Mouse (Mus musculus): ENCODE data around the gene 1700067P10Rik. TPM values are rescaled to one million over a fixed set of nuclear protein-coding genes. Genes with fewer than 3 reads are reported as not detected.

Gene 1700067P10Rik
- not detected in 3 replicates for total RNA-seq (2017)

DNA sequence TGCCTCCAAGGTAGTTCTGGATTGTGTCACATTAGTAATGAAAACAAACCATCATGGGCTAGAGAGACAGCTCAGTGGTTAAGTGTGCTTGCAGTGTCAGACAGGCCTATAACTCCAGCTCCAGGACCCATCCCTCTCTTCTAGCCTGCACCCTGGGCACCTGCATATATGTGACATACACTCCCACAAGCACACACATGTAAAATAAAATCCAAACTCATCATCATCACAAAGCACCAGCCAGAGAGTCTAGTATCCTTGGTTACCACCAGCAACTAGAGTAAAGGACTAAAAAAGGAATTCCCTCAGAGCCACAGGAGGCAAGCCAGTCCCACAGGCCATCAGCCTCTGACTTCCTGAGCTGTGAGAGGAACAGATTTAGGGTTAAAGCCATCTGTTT lies at the start of gene 1700067P10Rik:
Gene 1700067P10Rik, plus strand, starts transcription at position 301 of the 400 bp plus-strand sequence.
- no peak for ATAC-seq (replicated peaks; ENCODE audit: insufficient number of reproducible peaks, low FRiP score, low TSS enrichment, poor library complexity, severe bottlenecking)

DNA sequence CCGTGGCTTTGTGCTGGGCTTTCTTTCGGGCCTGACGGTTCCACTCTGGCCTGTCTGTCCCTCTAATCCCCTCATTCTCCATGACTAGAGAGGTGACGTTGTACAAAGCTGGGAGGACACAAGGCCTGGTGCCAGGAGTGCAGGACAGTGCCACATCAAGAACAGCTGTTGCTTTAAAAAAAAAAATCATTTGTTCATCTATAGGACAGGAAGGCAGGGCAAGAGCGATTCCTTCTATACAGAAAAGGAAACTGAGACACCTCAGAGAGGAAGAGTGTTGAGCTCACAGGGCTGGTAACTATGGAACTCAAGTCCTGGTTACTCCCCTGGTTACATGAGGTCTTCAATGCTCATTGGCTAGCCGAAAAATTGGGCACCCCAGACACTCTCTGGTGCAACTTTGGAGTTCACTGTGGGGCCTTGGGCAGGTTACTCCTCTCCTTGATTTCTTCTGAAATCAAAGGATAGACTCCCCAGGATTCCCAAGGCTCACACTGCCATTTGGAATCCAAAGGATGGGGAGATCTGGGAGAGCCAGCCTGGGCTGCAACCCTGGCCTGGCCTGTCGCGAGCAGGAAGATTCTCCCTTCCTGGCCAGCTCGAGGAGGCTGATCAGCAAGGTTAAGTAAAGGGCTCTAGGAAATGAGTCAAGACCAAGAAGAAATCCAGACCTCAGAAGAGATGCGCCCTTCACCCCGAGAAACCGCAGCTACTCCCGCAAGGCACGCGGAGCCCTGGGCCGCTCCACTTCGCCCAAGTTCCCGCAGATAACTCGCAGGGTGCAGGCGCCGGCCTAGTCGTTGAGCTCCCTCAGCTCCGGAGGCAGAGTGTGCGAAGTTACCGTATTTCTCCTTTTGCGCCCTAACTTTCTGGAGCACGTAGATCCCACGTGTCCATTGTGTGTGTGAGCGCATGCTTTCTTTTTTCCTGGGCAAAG lies 47.5 kb upstream of the 1700067P10Rik start:
- ATAC-seq (replicated peaks; ENCODE audit: insufficient number of reproducible peaks, low FRiP score, low TSS enrichment, poor library complexity, severe bottlenecking), result peak; percentile 36; the same call in 1 of the 2 replicates

DNA sequence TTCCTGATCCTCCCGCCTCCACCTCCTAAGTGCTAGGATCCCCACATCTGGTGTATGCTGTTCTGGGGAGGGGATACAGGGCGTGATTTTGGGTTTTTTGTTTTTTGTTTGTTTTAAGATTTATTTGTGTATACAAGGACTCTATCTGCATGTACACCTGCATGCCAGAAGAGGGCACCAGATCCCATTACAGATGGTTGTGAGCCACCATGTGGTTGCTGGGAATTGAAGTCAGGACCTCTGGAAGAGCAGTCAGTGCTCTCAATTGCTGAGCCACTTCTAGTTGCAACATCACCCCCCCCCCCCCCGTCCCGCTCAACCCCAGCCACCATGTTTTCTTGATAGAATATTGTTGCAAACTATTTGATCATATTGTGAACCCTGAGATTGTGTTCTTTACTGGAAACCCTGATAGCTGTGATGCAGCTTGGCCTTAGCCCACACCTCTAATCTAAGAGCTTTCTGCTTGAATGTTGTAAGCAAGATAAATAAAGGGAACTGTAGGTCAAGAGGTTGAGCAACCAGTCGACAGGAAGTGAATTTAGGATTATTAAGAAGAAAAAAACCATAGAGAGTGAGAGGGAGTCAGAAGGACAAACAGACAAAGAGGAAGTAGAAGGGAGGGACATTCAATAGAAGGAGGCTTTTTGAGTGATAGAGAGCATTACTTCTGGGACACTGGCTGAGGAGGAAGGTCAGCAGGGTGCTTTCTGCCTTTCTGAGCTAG lies 45.8 kb upstream of the 1700067P10Rik start:
- peak; percentile 65 for ATAC-seq (replicated peaks; ENCODE audit: insufficient number of reproducible peaks, low FRiP score, low TSS enrichment, poor library complexity, severe bottlenecking)

DNA sequence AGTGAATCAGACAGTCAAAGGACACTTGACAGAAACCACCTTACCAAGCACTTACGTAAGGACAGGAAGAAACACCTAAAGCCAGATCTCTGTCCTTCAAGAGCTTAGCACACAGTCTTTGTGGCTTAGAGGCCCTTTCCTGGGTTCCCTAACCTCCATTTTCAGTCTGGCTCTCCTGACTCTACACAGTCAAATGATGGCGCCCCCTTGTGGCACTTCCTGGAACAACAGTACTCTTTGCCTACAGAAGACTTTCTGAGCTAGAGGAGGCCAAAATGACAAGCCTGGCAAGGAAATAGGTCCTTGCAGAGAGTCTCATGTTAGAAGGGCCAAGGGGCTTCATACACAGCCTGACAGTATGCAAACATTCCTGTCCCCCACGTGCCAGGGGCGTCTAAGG lies 43.5 kb upstream of the 1700067P10Rik start:
- peak; percentile 32; the same call in 1 of the 2 replicates for ATAC-seq (replicated peaks; ENCODE audit: insufficient number of reproducible peaks, low FRiP score, low TSS enrichment, poor library complexity, severe bottlenecking)

DNA sequence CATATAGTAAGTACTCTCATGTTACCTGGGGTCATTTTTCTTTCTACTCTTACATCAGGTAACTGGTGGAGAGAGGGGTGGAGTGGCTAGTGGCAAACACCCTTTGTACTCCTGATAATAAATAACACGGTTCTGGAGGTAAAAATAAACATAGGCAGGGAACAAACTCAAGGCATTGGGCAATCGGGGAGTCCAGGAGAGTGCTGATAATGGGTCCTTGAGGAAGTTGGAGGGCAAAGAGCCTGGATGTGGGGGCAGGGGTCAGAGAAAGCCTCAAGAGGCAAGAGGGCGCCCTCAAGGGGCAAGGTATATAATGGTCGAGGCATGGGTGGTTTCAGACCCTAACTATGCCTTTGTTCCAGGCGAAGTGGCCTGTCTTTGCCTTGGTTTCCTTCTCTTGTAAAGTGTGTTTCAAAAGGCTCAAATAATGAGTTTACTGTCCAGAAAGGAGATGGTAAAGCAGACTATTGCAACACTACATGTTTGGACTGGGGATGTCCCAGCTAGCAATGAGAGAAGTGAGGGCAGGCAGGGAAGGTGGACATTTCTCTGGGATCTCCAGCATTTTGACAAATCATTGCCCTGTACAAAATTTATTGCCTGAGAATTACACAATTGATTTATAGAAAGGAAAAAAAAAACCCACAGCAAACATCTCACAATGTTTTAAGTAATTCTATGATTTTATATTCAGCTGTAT lies 37.3 kb upstream of the 1700067P10Rik start:
- no peak for ATAC-seq (replicated peaks; ENCODE audit: insufficient number of reproducible peaks, low FRiP score, low TSS enrichment, poor library complexity, severe bottlenecking)

DNA sequence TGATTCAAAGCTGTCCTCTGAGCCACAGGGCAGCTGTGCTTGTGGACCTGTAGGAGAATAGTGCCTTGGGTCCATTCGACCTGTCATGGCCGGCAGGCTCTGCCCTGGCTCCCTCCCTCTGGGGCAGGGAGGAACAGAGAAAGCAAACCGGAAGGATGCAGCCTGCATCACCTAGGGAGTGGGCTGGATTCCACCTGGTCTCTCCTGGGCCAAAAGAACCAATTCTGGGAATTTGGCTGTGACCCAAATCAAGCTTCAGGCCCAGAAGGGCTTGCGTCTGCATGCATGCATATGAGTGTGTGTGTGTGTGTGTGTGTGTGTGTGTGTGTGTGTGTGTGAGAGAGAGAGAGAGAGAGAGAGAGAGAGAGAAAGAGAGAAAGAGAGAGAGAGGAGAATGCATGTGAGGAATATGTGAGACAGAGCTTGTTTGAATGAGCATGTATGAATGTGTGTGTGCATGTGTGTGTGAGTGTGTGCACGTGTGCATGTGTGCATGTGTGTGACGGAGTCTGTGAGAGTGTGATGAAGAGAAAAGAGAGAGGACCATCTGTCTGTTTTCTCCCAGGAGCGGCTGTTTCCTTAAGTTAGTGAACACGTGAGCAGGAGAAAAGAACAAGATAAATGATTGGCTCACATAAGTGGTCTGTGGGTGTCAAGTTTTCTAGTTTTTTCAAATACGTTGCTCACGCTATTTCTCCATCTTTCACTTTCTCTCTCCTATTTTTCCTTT lies 36.6 kb upstream of the 1700067P10Rik start:
- no peak for ATAC-seq (replicated peaks; ENCODE audit: insufficient number of reproducible peaks, low FRiP score, low TSS enrichment, poor library complexity, severe bottlenecking)

DNA sequence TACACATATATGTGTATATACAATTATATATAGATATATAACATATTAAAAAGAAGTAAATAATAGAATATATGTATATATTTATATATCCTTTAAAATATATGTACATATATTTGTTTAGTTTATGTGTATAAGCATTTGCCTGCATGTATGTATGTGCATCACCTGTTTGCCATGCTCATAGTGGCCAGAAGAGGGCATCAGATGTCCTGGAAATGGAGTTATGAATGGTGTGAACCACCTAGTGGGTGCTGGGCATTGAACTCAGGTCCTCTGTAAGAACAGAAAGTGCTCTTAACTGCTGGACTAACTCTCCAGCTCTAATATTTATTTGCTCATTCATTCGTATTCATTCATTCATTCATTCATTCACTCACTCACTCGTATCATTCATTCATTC lies 35.5 kb upstream of the 1700067P10Rik start:
- ATAC-seq (replicated peaks; ENCODE audit: insufficient number of reproducible peaks, low FRiP score, low TSS enrichment, poor library complexity, severe bottlenecking), result no peak

DNA sequence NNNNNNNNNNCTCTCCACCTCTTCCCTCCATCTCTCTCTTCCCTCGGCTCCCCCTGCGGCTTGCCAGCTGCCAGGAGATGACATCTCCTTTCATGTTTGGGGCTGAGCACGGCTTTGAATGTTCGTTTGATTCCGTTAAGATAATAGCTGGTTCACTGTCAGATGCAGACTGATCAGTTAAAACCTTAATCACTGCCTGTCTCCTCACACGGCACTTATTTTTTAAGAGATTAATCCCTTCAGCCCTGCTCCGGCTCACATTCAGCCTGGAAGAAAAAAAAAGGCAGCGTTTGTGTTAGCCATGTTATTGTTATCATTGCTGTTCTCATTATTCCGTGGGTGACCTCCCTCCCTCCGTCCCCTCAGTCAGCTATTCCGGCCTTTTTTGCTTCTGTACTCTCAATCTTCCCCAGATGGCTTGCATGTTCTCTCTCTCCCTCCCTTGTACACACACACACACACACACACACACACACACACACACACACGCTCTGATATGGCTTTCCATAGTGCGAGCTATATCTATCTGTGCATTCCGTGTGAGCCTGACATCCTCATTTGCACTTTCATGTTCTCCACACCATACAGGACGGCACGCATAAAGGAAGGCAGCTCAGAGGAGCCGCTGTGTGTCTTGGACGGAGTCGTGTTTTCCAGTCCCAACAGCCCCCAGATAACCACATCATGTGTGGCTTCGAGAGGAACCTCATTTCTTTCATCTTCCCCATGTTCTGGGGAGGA lies 33.9 kb upstream of the 1700067P10Rik start:
- no peak for ATAC-seq (replicated peaks; ENCODE audit: insufficient number of reproducible peaks, low FRiP score, low TSS enrichment, poor library complexity, severe bottlenecking)

DNA sequence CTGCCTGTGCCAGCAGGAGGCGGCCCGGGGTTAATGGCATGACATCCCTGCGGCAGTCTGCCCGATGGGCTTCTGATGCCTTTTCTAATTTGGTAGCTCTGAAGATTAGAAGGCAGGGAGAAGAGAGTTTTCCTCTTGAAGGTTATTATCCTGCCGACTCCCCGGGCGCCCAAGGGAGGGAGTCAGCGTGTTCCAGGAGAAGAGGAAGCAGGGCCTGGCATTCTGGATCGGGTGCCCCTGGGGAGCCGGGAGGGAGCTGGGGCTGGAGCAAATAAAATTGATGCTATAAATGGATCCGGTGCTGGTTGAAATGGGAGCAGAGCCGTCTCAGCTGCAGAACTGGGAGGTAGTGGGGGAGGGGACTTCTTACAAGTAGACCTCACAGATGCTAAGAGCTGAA lies 31.7 kb upstream of the 1700067P10Rik start:
- ATAC-seq (replicated peaks; ENCODE audit: insufficient number of reproducible peaks, low FRiP score, low TSS enrichment, poor library complexity, severe bottlenecking), result no peak

DNA sequence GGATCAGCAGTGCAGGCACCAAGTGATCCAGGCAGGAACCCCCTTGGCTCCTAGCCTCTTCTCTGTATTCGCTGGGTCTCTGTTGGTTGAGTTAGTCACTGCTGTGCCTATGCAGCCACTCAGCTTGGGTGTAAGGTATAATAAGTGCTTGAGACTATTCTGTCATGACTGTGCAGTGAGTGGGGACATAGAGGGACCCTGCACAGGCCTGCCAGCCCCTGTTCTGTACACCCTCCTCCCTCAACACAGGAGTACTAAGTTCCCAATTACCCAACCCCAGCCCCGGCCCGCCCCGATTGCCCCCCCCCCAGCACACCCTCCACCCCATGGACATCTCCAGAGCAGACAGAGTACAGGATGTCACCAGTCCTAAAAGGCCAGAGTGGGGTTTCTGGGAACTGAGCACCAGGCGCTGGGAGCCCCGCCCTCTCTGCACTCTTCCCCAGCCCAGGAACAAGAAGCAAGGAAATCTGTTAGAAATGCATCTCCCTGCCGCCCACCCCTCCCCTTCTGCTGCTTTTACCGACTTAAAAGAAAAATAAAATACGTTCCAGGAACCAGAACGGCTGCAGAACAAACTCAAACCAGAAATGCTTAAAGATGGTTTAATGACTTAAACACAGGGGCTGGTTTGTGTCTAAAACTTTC lies 24.8 kb upstream of the 1700067P10Rik start:
- no peak for ATAC-seq (replicated peaks; ENCODE audit: insufficient number of reproducible peaks, low FRiP score, low TSS enrichment, poor library complexity, severe bottlenecking)

DNA sequence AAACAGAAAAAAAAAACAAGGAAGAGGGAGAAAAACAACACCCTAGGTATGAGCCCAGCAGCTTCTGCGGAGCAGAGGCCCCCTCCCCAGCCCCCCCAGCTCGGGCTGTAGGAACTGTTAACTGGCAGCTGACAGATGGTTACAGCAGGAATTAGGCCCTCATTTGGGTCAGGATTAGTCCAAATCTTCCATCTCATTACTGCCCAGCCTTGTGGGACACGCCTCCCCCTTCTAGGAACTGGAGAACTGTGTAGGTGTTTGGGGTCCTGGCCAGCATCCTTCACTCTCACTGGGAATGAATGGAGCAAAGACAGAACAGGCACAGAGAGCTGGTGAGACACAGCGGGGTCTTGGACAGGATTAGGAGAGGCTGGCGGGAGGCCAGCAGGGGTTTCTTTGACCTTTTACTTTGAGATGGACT lies 24.0 kb upstream of the 1700067P10Rik start:
- no peak for ATAC-seq (replicated peaks; ENCODE audit: insufficient number of reproducible peaks, low FRiP score, low TSS enrichment, poor library complexity, severe bottlenecking)

DNA sequence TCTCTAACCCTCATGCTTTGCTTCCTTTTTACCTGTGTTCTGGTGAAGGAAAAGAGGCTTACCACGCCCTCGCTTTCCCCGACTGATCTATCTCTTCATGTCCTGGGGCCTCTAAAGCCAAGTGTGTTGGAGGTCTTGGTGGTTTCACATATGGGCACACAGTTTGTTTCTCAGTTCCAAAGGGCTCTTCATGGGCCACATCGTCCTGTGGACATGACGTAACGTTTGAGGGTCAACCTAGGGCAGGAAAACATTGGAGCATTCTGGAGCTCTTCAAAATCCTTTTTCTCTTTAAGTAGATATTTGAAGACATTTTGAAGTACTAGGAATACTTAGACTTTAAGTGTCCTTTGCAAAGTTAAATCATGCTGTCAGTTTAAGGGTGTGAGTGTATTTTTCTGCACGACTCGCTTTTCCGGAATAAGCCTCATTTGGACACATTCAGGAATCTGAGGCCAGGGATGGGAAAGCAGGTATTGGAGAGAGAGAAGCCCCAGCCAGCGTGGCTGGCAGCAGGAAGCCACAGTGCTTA lies 22.0 kb upstream of the 1700067P10Rik start:
- no peak for ATAC-seq (replicated peaks; ENCODE audit: insufficient number of reproducible peaks, low FRiP score, low TSS enrichment, poor library complexity, severe bottlenecking)

DNA sequence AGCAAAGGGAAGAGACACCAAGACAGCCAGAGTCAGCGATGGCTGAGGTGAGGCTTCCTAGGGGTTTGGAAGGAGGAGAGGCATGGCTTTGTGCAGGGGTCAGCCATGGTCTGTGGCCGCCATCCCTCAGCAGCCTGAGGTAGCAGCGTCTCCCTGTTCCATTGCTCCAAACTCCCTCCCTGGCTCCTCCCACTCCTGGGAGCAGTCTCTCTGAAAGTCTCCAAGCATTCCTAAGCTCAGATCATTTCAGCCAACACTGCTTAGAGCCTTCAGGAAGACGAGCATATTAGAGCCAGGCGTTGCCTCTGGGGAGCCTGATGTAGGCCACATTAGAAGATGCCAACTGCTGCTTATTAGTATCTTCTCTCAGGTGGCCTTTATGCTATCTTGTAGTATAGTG lies 21.4 kb upstream of the 1700067P10Rik start:
- ATAC-seq (replicated peaks; ENCODE audit: insufficient number of reproducible peaks, low FRiP score, low TSS enrichment, poor library complexity, severe bottlenecking), result no peak

DNA sequence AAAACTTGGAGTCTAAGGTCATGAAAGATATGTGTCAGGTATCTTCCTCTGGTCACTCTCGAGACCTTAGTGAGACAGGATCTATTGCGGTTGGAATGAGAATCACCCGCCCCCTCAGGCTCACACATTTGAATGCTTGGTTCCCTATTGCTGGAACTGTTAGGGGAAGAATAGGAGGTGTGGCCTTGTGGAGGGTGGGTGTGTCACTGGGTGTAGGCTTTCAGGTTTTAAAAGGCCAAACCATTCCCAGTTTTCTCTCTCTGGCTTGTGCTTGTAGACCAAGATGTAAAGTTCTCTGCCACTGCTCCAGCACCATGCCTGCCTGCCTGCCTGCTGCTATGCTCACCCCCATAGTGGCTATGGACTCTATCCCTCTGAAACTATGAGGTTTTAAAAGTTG lies 8.5 kb upstream of the 1700067P10Rik start:
- no peak for ATAC-seq (replicated peaks; ENCODE audit: insufficient number of reproducible peaks, low FRiP score, low TSS enrichment, poor library complexity, severe bottlenecking)

DNA sequence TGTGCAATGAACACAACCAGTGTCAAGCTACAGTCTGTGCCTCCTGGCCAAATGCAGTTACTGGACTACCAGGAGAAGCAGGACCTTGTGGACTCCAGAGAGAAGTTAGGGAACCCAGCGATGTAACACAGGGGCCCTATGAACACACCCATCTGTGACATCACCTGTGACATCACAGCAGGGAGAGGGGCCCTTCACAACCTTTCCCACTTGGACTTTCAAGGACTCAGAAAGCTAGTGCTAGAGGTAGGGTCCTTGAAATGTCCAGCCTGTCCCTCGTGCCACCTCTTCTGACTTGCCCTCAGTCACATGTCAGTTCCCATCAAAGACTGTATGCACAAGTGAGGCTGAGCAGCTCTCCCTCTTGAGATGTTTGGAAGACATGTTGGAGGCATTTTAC lies 327 bp downstream of the 1700067P10Rik start:
- no peak for ATAC-seq (replicated peaks; ENCODE audit: insufficient number of reproducible peaks, low FRiP score, low TSS enrichment, poor library complexity, severe bottlenecking)

DNA sequence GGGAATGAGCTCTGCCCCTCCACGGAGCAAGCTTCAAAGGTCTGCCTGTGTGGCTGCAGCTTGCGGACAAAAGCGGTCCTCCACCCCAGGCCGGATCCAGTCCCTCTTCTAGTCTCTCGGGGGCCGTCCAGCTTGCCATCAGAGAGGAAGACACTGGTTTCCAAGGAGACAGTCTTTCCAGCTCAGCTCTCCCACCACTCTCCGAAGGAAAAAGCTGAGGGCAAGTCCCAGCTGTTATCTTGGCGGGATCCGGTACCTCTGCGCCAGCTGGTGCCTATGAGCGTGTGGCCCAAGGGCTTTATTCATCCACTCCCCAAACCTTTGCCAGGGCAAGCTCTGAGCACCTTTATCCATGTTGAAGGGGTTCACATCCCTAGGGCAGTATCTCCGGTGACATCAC lies 1.2 kb downstream of the 1700067P10Rik start:
- ATAC-seq (replicated peaks; ENCODE audit: insufficient number of reproducible peaks, low FRiP score, low TSS enrichment, poor library complexity, severe bottlenecking), result no peak

DNA sequence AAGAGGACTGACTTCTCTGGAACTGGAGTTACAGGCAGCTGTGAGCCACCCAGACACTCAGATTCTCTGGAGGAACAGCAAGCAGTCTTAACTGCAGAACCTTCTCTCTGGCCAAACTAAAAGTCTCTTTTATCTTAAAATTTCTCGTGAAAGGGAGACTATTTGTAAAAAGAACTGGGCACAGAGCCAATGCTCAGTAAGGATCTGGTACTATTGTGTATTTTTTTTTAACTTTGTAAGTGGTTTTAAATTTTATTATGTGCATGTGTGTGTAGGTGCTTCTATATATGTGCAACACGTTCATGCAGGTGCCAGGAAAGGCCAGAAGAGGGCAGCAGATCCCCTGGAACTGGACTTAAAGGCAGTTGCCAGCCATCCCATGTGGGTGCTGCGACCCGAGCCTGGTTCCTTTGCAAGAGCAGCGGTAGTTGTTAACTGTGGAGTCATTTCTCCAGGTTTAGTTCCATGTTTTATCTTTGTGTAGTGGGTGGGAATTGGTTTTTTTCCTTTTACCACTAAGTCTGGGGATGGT lies 4.2 kb downstream of the 1700067P10Rik start:
- no peak for ATAC-seq (replicated peaks; ENCODE audit: insufficient number of reproducible peaks, low FRiP score, low TSS enrichment, poor library complexity, severe bottlenecking)
